Mouse (Mus musculus) brain, embryonic 14.5 days (tissue): ENCODE measurements at regions not wholly inside any gene's neighbourhood (a gene's known extent, or its start where the extent isn't known, plus 50 kb on each side); places are given as distances from the start of the nearest gene placed in this dataset.

Source experiments
- CTCF ChIP-seq: fragments of 200-500 bp; IDR thresholded peaks from 2 replicates; pipeline ENCODE4 v1.5.1; 2012; ENCODE audit warnings: inconsistent platforms, mild to moderate bottlenecking, moderate library complexity, borderline replicate concordance; ENCODE audit not compliant: insufficient read depth, insufficient read length; ENCODE audit errors: extremely low read depth
- POLR2A ChIP-seq: fragments of 200-500 bp; IDR thresholded peaks from 2 replicates; pipeline ENCODE4 v1.6.1; 2012; ENCODE audit warnings: mild to moderate bottlenecking, inconsistent platforms, borderline replicate concordance; ENCODE audit not compliant: poor library complexity, insufficient read depth, insufficient read length, severe bottlenecking; ENCODE audit errors: extremely low read depth

DNA sequence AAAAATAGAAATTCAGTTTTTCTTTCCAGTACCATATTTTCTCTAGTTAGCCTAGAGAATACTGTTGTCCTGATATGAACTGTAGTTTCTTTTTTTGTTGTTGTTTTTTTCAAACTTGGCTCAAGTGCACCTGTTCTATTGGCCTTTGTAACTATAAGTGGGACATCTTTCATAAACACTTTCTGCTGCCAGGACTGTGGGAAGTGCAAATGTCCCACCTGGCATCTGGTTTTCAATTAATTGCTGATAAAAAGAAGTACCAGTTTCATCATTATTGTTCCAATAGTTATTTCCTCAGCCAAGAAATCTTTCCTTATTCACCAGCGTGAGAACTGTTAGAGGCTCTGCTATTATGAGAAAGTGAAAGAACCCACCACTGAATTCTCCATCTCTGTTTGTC lies 695.0 kb downstream of the Epha4 start:
- TF ChIP-seq CTCF: no peak
- no peak for TF ChIP-seq POLR2A
